Mouse (Mus musculus) midbrain, embryonic 14.5 days (tissue): Measurements from ENCODE around the gene Mre11a. TPM values are rescaled to one million over a fixed set of nuclear protein-coding genes. Genes with fewer than 3 reads are reported as not detected.

ENCODE experiments used
- ATAC-seq: fragments of 200-750 bp; cut with Nextera tagmentation; 2 replicates; pipeline ENCODE4 v1.8.0; 2017; ENCODE audit warnings: moderate number of reproducible peaks, moderate library complexity; ENCODE audit not compliant: low FRiP score, low TSS enrichment
- DNase-seq: peaks from one replicate; pipeline ENCODE4 v3.0.0-alpha.2; 2015
- H3K27ac ChIP-seq: fragments of 300-500 bp; sonication (generic); replicated peaks from 2 replicates; pipeline ENCODE4 v1.5.1; 2014; ENCODE audit warnings: mild to moderate bottlenecking, low read depth, low read length, moderate library complexity
- H3K27me3 ChIP-seq: fragments of 300-500 bp; sonication (generic); 2 replicates; pipeline ENCODE4 v1.6.1; 2014; ENCODE audit warnings: low read length, control low read depth, mixed read lengths; ENCODE audit not compliant: control insufficient read depth, insufficient read depth
- H3K36me3 ChIP-seq: fragments of 300-500 bp; sonication (generic); 2 replicates; pipeline ENCODE4 v1.6.1; 2014; ENCODE audit warnings: low read length, control low read depth; ENCODE audit not compliant: control insufficient read depth, insufficient read depth
- H3K4me1 ChIP-seq: fragments of 300-500 bp; sonication (generic); 2 replicates; pipeline ENCODE4 v1.6.1; 2014; ENCODE audit warnings: mild to moderate bottlenecking, antibody characterized with exemption, low read length, control low read depth; ENCODE audit not compliant: control insufficient read depth, insufficient read depth
- H3K4me2 ChIP-seq: fragments of 300-500 bp; sonication (generic); 2 replicates; pipeline ENCODE4 v1.6.1; 2014; ENCODE audit warnings: mild to moderate bottlenecking, low read length, moderate library complexity
- H3K4me3 ChIP-seq: fragments of 300-500 bp; sonication (generic); replicated peaks from 2 replicates; pipeline ENCODE4 v1.5.1; 2014; ENCODE audit warnings: low read depth, low read length
- H3K9ac ChIP-seq: fragments of 300-500 bp; sonication (generic); replicated peaks from 2 replicates; pipeline ENCODE4 v1.6.1; 2014; ENCODE audit warnings: mild to moderate bottlenecking, low read length, moderate library complexity
- H3K9me3 ChIP-seq: fragments of 300-500 bp; sonication (generic); 2 replicates; pipeline ENCODE4 v1.6.1; 2016; ENCODE audit warnings: low read length, control low read depth, mixed read lengths; ENCODE audit not compliant: control insufficient read depth
- WGBS: fragments of 180-500 bp; shearing (Covaris S2); extraction: QIAGEN DNeasy Blood & Tissue Kit; methylation state at CpG from one replicate; pipeline ENCODE4 v1.1.7; 2014; 5-methylcytosine and 5-hydroxymethylcytosine counted together
- polyA plus RNA-seq: library from polyadenylated mRNA; unstranded; fragments of >200 nt; fragmentation: Nextera tagmentation; extraction: Ambion mirVana; gene quantifications from 2 replicates; pipeline ENCODE4 v1.2.1, GENCODE M21; 2014

The Mre11a gene
- polyA plus RNA-seq, 1 experiment from 2014 or later = 16.1 TPM

DNA sequence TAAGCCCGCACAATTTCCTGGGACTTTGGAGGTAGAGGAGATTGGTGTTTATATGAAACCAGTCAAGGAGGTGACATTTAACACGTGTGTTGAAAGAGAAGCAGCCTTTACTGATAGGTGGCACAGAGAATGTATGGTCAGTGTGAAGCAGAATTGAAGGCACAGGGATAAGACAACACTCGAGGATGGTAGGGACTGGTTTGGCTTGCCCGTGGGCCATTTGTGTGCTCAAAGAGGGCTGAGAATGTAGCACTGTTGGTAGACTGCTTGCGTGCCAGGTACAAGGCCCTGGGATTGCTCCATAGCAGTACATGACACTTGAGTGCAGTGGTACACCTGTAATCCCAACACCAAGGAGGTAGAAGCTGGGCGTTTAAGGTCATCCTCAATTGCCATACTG lies 2.9 kb downstream of the Mre11a start:
- Histone ChIP-seq H3K4me2 (no peak overlapping the region), H3K4me3 (no peak overlapping the region), H3K27ac (no peak overlapping the region), H3K27me3 (no peaks in the 10 kb centered on the region), H3K36me3 (peaks cover 22% of the 10 kb centered on the region), H3K9ac (no peak overlapping the region), H3K9me3 (no peaks in the 10 kb centered on the region), H3K4me1 (peaks cover 4% of the 10 kb centered on the region)
- no peak for ATAC-seq
- DNase-seq = no peak
- WGBS = 95% methylated on average over 6 of the region's 6 CpGs

DNA sequence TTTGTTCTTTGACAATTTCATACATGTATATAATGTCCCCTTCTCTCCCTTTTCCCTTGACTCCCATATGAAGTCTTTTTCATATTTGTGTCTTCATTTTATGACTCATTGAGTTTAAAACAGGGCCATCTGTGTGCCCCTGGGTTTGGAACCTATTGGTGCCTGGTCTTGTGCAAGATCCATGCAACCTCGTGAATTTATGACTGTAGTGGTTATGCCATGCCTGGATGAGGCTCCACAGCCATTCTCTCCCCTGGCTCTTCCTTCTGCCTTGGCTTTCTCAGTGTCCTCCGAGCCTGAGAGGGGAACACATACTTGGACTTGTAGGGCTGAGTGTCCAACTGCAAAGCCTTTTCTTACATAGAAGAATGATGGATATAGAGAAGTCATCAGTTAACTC lies 21.3 kb downstream of the Mre11a start:
- no peaks in the 10 kb centered on the region for H3K4me1 ChIP-seq
- H3K4me2 ChIP-seq = no peak overlapping the region
- H3K9me3 ChIP-seq = no peaks in the 10 kb centered on the region
- H3K36me3 ChIP-seq = peaks cover 71% of the 10 kb centered on the region
- no peak overlapping the region for H3K9ac ChIP-seq
- H3K27me3 ChIP-seq = no peaks in the 10 kb centered on the region
- no peak for ATAC-seq
- H3K4me3 ChIP-seq = no peak overlapping the region
- DNase-seq = no peak
- no peak overlapping the region for H3K27ac ChIP-seq
- WGBS = 88% methylated on average over 2 of the region's 2 CpGs

GRCm38 (mm10) chr9:14806786-14807185 lies 22.3 kb downstream of the Mre11a start:
- WGBS = 95% methylated on average over 1 of the region's 1 CpGs
- H3K4me2 ChIP-seq = no peak overlapping the region
- no peaks in the 10 kb centered on the region for H3K4me1 ChIP-seq
- no peaks in the 10 kb centered on the region for H3K9me3 ChIP-seq
- H3K4me3 ChIP-seq = no peak overlapping the region
- H3K27me3 ChIP-seq = no peaks in the 10 kb centered on the region
- DNase-seq = no peak
- peaks cover 70% of the 10 kb centered on the region for H3K36me3 ChIP-seq
- no peak overlapping the region for H3K9ac ChIP-seq
- ATAC-seq = no peak
- no peak overlapping the region for H3K27ac ChIP-seq

- H3K9me3 ChIP-seq = no peaks in the 10 kb centered on the region
- no peak for ATAC-seq
- H3K27me3 ChIP-seq = no peaks in the 10 kb centered on the region
- no peaks in the 10 kb centered on the region for H3K4me1 ChIP-seq
- H3K9ac ChIP-seq = no peak overlapping the region
- no peak overlapping the region for H3K4me2 ChIP-seq
- peaks cover 69% of the 10 kb centered on the region for H3K36me3 ChIP-seq
- no peak overlapping the region for H3K4me3 ChIP-seq
- 97% methylated on average over 5 of the region's 5 CpGs for WGBS
- no peak overlapping the region for H3K27ac ChIP-seq
- DNase-seq = no peak
Observed at GRCm38 (mm10) chr9:14810111-14810510, 25.7 kb downstream of the Mre11a start.

GRCm38 (mm10) chr9:14821396-14821795 lies 36.9 kb downstream of the Mre11a start:
- no peaks in the 10 kb centered on the region for H3K4me1 ChIP-seq
- DNase-seq = no peak
- no peak overlapping the region for H3K9ac ChIP-seq
- no peak overlapping the region for H3K27ac ChIP-seq
- H3K4me2 ChIP-seq = no peak overlapping the region
- H3K27me3 ChIP-seq = no peaks in the 10 kb centered on the region
- no peaks in the 10 kb centered on the region for H3K9me3 ChIP-seq
- H3K36me3 ChIP-seq = peaks cover 60% of the 10 kb centered on the region
- ATAC-seq = no peak
- no peak overlapping the region for H3K4me3 ChIP-seq

- no peak overlapping the region for H3K27ac ChIP-seq
- H3K4me1 ChIP-seq = no peaks in the 10 kb centered on the region
- no peak overlapping the region for H3K4me3 ChIP-seq
- whole genome bisulfite sequencing = 91% methylated on average over 5 of the region's 5 CpGs
- H3K9me3 ChIP-seq = no peaks in the 10 kb centered on the region
- H3K4me2 ChIP-seq = no peak overlapping the region
- no peak overlapping the region for H3K9ac ChIP-seq
- H3K36me3 ChIP-seq = peaks cover 39% of the 10 kb centered on the region
- no peaks in the 10 kb centered on the region for H3K27me3 ChIP-seq
- DNase-seq = peak; percentile 53
- ATAC-seq = no peak
Observed at GRCm38 (mm10) chr9:14824840-14825239, 40.4 kb downstream of the Mre11a start.

GRCm38 (mm10) chr9:14827875-14828274 lies 43.4 kb downstream of the Mre11a start:
- 84% methylated on average over 2 of the region's 2 CpGs for WGBS
- Histone ChIP-seq H3K9ac (no peak overlapping the region), H3K27ac (no peak overlapping the region), H3K4me3 (no peak overlapping the region), H3K27me3 (no peaks in the 10 kb centered on the region), H3K36me3 (peaks cover 34% of the 10 kb centered on the region), H3K4me2 (no peak overlapping the region), H3K9me3 (no peaks in the 10 kb centered on the region), H3K4me1 (no peaks in the 10 kb centered on the region)
- DNase-seq (no peak), ATAC-seq (no peak)

- no peak overlapping the region for H3K4me3 ChIP-seq
- no peak overlapping the region for H3K27ac ChIP-seq
- H3K4me1 ChIP-seq = no peaks in the 10 kb centered on the region
- no peak overlapping the region for H3K4me2 ChIP-seq
- DNase-seq = no peak
- H3K9ac ChIP-seq = no peak overlapping the region
- H3K9me3 ChIP-seq = no peaks in the 10 kb centered on the region
- no peaks in the 10 kb centered on the region for H3K27me3 ChIP-seq
- no peak for ATAC-seq
- 84% methylated on average over 5 of the region's 5 CpGs for WGBS
- H3K36me3 ChIP-seq = peaks cover 62% of the 10 kb centered on the region
Observed at GRCm38 (mm10) chr9:14832046-14832445, 47.6 kb downstream of the Mre11a start.

GRCm38 (mm10) chr9:14835335-14836075 lies 51.1 kb downstream of the Mre11a start:
- Histone ChIP-seq H3K27ac (no peak overlapping the region), H3K27me3 (no peaks in the 10 kb centered on the region), H3K4me2 (no peak overlapping the region), H3K9me3 (no peaks in the 10 kb centered on the region), H3K4me3 (no peak overlapping the region), H3K4me1 (no peaks in the 10 kb centered on the region), H3K36me3 (peaks cover 46% of the 10 kb centered on the region), H3K9ac (no peak overlapping the region)
- no peak for ATAC-seq
- no peak for DNase-seq
- 96% methylated on average over 6 of the region's 6 CpGs for WGBS
